Mouse (Mus musculus) brain, embryonic 14.5 days (tissue): Measurements from ENCODE around the gene Cyp2c39.

ENCODE experiments used
- CTCF ChIP-seq: fragments of 200-500 bp; IDR thresholded peaks from 2 replicates; pipeline ENCODE4 v1.5.1; 2012; ENCODE audit warnings: inconsistent platforms, mild to moderate bottlenecking, moderate library complexity, borderline replicate concordance; ENCODE audit not compliant: insufficient read depth, insufficient read length; ENCODE audit errors: extremely low read depth
- POLR2A ChIP-seq: fragments of 200-500 bp; IDR thresholded peaks from 2 replicates; pipeline ENCODE4 v1.6.1; 2012; ENCODE audit warnings: mild to moderate bottlenecking, inconsistent platforms, borderline replicate concordance; ENCODE audit not compliant: poor library complexity, insufficient read depth, insufficient read length, severe bottlenecking; ENCODE audit errors: extremely low read depth

- no peak for TF ChIP-seq POLR2A
- no peak for TF ChIP-seq CTCF
These were observed 1.1 kb upstream of the Cyp2c39 start for GRCm38 (mm10) chr19:39509533-39509932.
